Mouse (Mus musculus) midbrain, embryonic 11.5 days (tissue): ENCODE measurements around the gene Cnbd2. TPM values are rescaled to one million over a fixed set of nuclear protein-coding genes. Genes with fewer than 3 reads are reported as not detected.

Experiments
- ATAC-seq: fragments of 200-750 bp; cut with Nextera tagmentation; 2 replicates; pipeline ENCODE4 v1.8.0; 2017; ENCODE audit warnings: moderate TSS enrichment, moderate library complexity; ENCODE audit not compliant: low FRiP score
- DNase-seq: peaks from one replicate; pipeline ENCODE4 v3.0.0; 2015; ENCODE audit warnings: low spot score; ENCODE audit errors: missing footprints
- H3K27ac ChIP-seq: fragments of 300-500 bp; sonication (generic); 2 replicates; pipeline ENCODE4 v1.5.1; 2014; ENCODE audit warnings: low read depth, low read length
- H3K27me3 ChIP-seq: fragments of 300-500 bp; sonication (generic); 2 replicates; pipeline ENCODE4 v1.6.1; 2014; ENCODE audit warnings: mild to moderate bottlenecking, low read length, moderate library complexity, mixed read lengths; ENCODE audit not compliant: control insufficient read depth, insufficient read depth
- H3K36me3 ChIP-seq: fragments of 300-500 bp; sonication (generic); 2 replicates; pipeline ENCODE4 v1.6.1; 2014; ENCODE audit warnings: mild to moderate bottlenecking, low read length, moderate library complexity, mixed read lengths; ENCODE audit not compliant: control insufficient read depth, insufficient read depth
- H3K4me1 ChIP-seq: fragments of 300-500 bp; sonication (generic); 2 replicates; pipeline ENCODE4 v1.6.1; 2014; ENCODE audit warnings: low read length; ENCODE audit not compliant: control insufficient read depth, insufficient read depth
- H3K4me2 ChIP-seq: fragments of 300-500 bp; sonication (generic); 2 replicates; pipeline ENCODE4 v1.6.1; 2014; ENCODE audit warnings: mild to moderate bottlenecking, moderate library complexity
- H3K4me3 ChIP-seq: fragments of 300-500 bp; sonication (generic); 2 replicates; pipeline ENCODE4 v1.5.1; 2014; ENCODE audit warnings: low read depth, low read length
- H3K9ac ChIP-seq: fragments of 300-500 bp; sonication (generic); 2 replicates; pipeline ENCODE4 v1.6.1; 2014; ENCODE audit warnings: low read length
- H3K9me3 ChIP-seq: fragments of 300-500 bp; sonication (generic); 2 replicates; pipeline ENCODE4 v1.6.1; 2016; ENCODE audit warnings: low read length; ENCODE audit not compliant: control insufficient read depth
- WGBS: fragments of 180-500 bp; shearing (Covaris S2); extraction: QIAGEN DNeasy Blood & Tissue Kit; methylation state at CpG from one replicate; pipeline ENCODE4 v1.1.7; 2014; 5-methylcytosine and 5-hydroxymethylcytosine counted together
- polyA plus RNA-seq: library from polyadenylated mRNA; unstranded; fragments of >200 nt; fragmentation: Nextera tagmentation; extraction: Ambion mirVana; gene quantifications from 2 replicates; pipeline ENCODE4 v1.2.1, GENCODE M21; 2014

The Cnbd2 gene
- polyA plus RNA-seq, 1 experiment from 2014 or later, result 3.3 TPM

GRCm38 (mm10) chr2:156305818-156306217 lies 6.3 kb upstream of the Cnbd2 start:
- ATAC-seq (0 out of 2 replicates have a peak, but pooled peaks have one; percentile 38), DNase-seq (peak; percentile 82)
- Histone ChIP-seq H3K27ac (no peak overlapping the region), H3K4me3 (no peak overlapping the region), H3K9me3 (no peaks in the 10 kb centered on the region), H3K36me3 (peaks cover 5% of the 10 kb centered on the region), H3K9ac (no peak overlapping the region), H3K4me2 (no peak overlapping the region), H3K27me3 (no peaks in the 10 kb centered on the region), H3K4me1 (no peaks in the 10 kb centered on the region)
- WGBS, result 90% methylated on average over 2 of the region's 2 CpGs

GRCm38 (mm10) chr2:156307261-156307660 lies 4.8 kb upstream of the Cnbd2 start:
- DNase-seq, result peak; percentile 70
- 63% methylated on average over 5 of the region's 5 CpGs for WGBS

GRCm38 (mm10) chr2:156309948-156310347 lies 2.2 kb upstream of the Cnbd2 start:
- ATAC-seq (no peak), DNase-seq (peak; percentile 59)
- Histone ChIP-seq H3K9me3 (no peaks in the 10 kb centered on the region), H3K36me3 (peaks cover 4% of the 10 kb centered on the region; the same call in 1 of the 2 replicates), H3K27ac (no peak overlapping the region), H3K4me1 (peaks cover 4% of the 10 kb centered on the region; the same call in 1 of the 2 replicates), H3K4me3 (no peak overlapping the region), H3K27me3 (no peaks in the 10 kb centered on the region), H3K9ac (no peak overlapping the region), H3K4me2 (no peak overlapping the region)
- 92% methylated on average over 5 of the region's 5 CpGs for WGBS

More at GRCm38 (mm10) chr2:156307261-156307660, 4.8 kb upstream of the Cnbd2 start:
- H3K4me1 ChIP-seq, result peaks cover 4% of the 10 kb centered on the region; the same call in 1 of the 2 replicates
- no peaks in the 10 kb centered on the region for H3K27me3 ChIP-seq
- no peak overlapping the region for H3K9ac ChIP-seq
- no peaks in the 10 kb centered on the region for H3K9me3 ChIP-seq
- no peak for ATAC-seq
- no peak overlapping the region for H3K4me3 ChIP-seq
- peaks cover 2% of the 10 kb centered on the region; the same call in 1 of the 2 replicates for H3K36me3 ChIP-seq
- H3K27ac ChIP-seq, result no peak overlapping the region
- H3K4me2 ChIP-seq, result no peak overlapping the region

GRCm38 (mm10) chr2:156310455-156310854 lies 1.6 kb upstream of the Cnbd2 start:
- Histone ChIP-seq H3K9me3 (no peaks in the 10 kb centered on the region), H3K27me3 (no peaks in the 10 kb centered on the region), H3K4me1 (peaks cover 4% of the 10 kb centered on the region; the same call in 1 of the 2 replicates), H3K4me2 (no peak overlapping the region), H3K27ac (no peak overlapping the region), H3K4me3 (no peak overlapping the region), H3K9ac (no peak overlapping the region), H3K36me3 (peaks cover 4% of the 10 kb centered on the region; the same call in 1 of the 2 replicates)
- ATAC-seq, result no peak
- peak; percentile 79 for DNase-seq
- WGBS, result 98% methylated on average over 5 of the region's 5 CpGs

GRCm38 (mm10) chr2:156310945-156311344 lies 1.2 kb upstream of the Cnbd2 start:
- H3K4me3 ChIP-seq, result peak overlapping the region; percentile 75; the same call in 1 of the 2 replicates
- 93% methylated on average over 5 of the region's 5 CpGs for WGBS
- no peaks in the 10 kb centered on the region for H3K27me3 ChIP-seq
- H3K4me2 ChIP-seq, result peak overlapping the region; percentile 85; the same call in 1 of the 2 replicates
- H3K9me3 ChIP-seq, result no peaks in the 10 kb centered on the region
- H3K27ac ChIP-seq, result no peak overlapping the region
- no peak overlapping the region for H3K9ac ChIP-seq
- H3K36me3 ChIP-seq, result peaks cover 4% of the 10 kb centered on the region; the same call in 1 of the 2 replicates
- DNase-seq (peak; percentile 79), ATAC-seq (no peak)
- H3K4me1 ChIP-seq, result peaks cover 4% of the 10 kb centered on the region; the same call in 1 of the 2 replicates

- peak overlapping the region; percentile 91 for H3K27ac ChIP-seq
- peak overlapping the region; percentile 75 for H3K4me3 ChIP-seq
- ATAC-seq (no peak), DNase-seq (no peak)
- WGBS, result 19% methylated on average over 8 of the region's 8 CpGs
- H3K9me3 ChIP-seq, result no peaks in the 10 kb centered on the region
- peaks cover 4% of the 10 kb centered on the region; the same call in 1 of the 2 replicates for H3K4me1 ChIP-seq
- no peaks in the 10 kb centered on the region for H3K27me3 ChIP-seq
- peaks cover 4% of the 10 kb centered on the region; the same call in 1 of the 2 replicates for H3K36me3 ChIP-seq
- peak overlapping the region; percentile 93 for H3K9ac ChIP-seq
- peak overlapping the region; percentile 85 for H3K4me2 ChIP-seq
Observed at GRCm38 (mm10) chr2:156311441-156311840, 658 bp upstream of the Cnbd2 start.

- peaks cover 4% of the 10 kb centered on the region; the same call in 1 of the 2 replicates for H3K36me3 ChIP-seq
- H3K27me3 ChIP-seq, result no peaks in the 10 kb centered on the region
- peak; percentile 77 for ATAC-seq
- H3K4me2 ChIP-seq, result peak overlapping the region; percentile 85
- H3K9me3 ChIP-seq, result no peaks in the 10 kb centered on the region
- under 1% methylated on average over 44 of the region's 53 CpGs for WGBS
- H3K4me1 ChIP-seq, result peaks cover 4% of the 10 kb centered on the region; the same call in 1 of the 2 replicates
- DNase-seq, result peak; percentile 97
- H3K9ac ChIP-seq, result peak overlapping the region; percentile 93
- peak overlapping the region; percentile 91 for H3K27ac ChIP-seq
- peak overlapping the region; percentile 75 for H3K4me3 ChIP-seq
Observed at GRCm38 (mm10) chr2:156311841-156312291, 233 bp upstream of the Cnbd2 start.

- WGBS, result 55% methylated on average over 3 of the region's 3 CpGs
- H3K27ac ChIP-seq, result no peak overlapping the region
- H3K27me3 ChIP-seq, result no peaks in the 10 kb centered on the region
- peak overlapping the region; percentile 75 for H3K4me3 ChIP-seq
- H3K4me2 ChIP-seq, result peak overlapping the region; percentile 85
- DNase-seq, result peak; percentile 82
- H3K36me3 ChIP-seq, result peaks cover 4% of the 10 kb centered on the region; the same call in 1 of the 2 replicates
- H3K9ac ChIP-seq, result peak overlapping the region; percentile 93; the same call in 1 of the 2 replicates
- no peak for ATAC-seq
- H3K4me1 ChIP-seq, result peaks cover 4% of the 10 kb centered on the region; the same call in 1 of the 2 replicates
- H3K9me3 ChIP-seq, result no peaks in the 10 kb centered on the region
Observed at GRCm38 (mm10) chr2:156313153-156313552, 1.1 kb downstream of the Cnbd2 start.

- Histone ChIP-seq H3K4me2 (no peak overlapping the region), H3K36me3 (peaks cover 4% of the 10 kb centered on the region; the same call in 1 of the 2 replicates), H3K9me3 (no peaks in the 10 kb centered on the region), H3K27ac (no peak overlapping the region), H3K9ac (no peak overlapping the region), H3K4me1 (peaks cover 4% of the 10 kb centered on the region; the same call in 1 of the 2 replicates), H3K27me3 (no peaks in the 10 kb centered on the region), H3K4me3 (no peak overlapping the region)
- ATAC-seq, result no peak
- DNase-seq, result peak; percentile 31
- WGBS, result 95% methylated on average over 6 of the region's 6 CpGs
Observed at GRCm38 (mm10) chr2:156314811-156315210, 2.7 kb downstream of the Cnbd2 start.
